Mouse (Mus musculus) thymus, postnatal 25 days (tissue): ENCODE data around the gene Exosc2.

ENCODE experiments used
- DNase-seq: peaks from one replicate; pipeline ENCODE4 v3.0.0; 2022

Exosc2 gene

GRCm38 (mm10) chr2:31670551-31671035 lies at the start of gene Exosc2:
Exosc2 (plus strand) TSS chr2:31670715.
- peak; percentile 91 for DNase-seq

- DNase-seq: no peak
Measured at GRCm38 (mm10) chr2:31633531-31633930, 37.0 kb upstream of the Exosc2 start.

GRCm38 (mm10) chr2:31635281-31636137 lies 35.0 kb upstream of the Exosc2 start:
- no peak for DNase-seq

DNA sequence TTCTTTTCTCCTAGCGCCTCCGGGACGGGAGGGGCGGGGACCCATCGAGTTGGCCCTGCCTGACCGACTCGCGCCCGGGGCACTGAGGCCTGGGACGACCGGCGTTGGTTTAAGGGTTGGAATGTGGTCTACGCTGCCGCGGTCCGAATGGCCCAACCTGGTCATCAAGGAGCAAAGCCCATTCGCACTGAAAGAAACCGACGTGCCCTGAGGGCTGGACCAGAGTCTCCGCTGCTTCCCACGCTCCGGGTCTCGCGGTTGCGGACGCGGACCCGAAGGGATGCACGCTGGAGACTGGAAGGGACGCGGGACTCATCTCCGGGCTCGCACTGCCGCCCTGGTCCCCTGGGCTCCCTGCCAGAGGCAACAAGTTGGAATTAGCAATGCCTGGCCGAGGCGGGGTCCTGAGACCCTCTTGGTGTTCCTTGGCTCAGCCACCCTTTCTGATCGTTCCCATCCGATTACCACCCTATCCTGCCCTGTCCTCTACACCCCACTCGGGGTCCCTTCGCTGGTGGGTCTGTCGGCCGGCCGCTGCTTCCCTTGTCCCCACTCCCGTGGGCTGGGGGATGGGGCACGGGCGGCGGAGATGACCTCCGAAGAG lies 34.3 kb upstream of the Exosc2 start:
- DNase-seq: no peak

DNA sequence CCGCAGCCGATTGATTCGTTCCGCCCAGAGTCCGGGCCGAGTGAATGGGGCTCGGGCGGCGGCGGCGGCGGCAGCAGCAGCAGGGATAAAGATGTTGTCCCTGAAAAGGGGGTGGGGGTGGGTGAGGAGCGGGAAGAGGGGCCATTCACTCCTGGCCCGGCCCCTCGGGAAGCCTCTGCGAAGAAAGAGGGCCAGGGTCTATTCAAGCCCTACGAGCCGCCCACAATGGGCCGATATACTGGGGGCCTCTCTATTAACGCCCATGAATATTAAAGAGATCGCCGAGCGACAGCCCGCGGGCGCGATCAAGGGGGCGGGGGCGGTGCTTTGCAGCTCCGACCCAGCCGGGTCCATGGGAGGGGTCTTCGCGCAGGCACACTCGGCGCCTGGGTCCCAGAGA lies 33.8 kb upstream of the Exosc2 start:
- no peak for DNase-seq

DNA sequence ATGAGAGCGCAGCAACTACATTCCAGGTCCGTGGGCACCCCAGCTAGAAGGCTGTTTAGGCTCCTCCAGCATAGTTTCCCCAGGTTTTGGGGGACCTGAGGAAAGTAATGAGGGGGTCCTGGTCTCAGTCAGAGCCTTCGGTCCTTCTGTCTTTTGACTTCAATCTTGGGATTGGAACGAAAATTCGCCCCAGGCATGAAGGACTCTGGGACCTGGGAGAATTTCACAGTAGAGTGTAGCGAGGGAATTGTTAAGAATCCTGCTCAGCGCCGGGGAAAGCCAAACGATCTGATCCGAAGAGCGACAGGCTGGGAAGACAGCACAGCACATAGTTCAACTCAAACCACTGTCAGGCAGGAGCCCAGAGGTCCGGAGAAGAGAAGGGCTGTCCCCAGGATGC lies 33.2 kb upstream of the Exosc2 start:
- DNase-seq: no peak

- DNase-seq: peak; percentile 29
Measured at GRCm38 (mm10) chr2:31637807-31638206, 32.7 kb upstream of the Exosc2 start.

- no peak for DNase-seq
Measured at GRCm38 (mm10) chr2:31638581-31639465, 31.7 kb upstream of the Exosc2 start.

DNA sequence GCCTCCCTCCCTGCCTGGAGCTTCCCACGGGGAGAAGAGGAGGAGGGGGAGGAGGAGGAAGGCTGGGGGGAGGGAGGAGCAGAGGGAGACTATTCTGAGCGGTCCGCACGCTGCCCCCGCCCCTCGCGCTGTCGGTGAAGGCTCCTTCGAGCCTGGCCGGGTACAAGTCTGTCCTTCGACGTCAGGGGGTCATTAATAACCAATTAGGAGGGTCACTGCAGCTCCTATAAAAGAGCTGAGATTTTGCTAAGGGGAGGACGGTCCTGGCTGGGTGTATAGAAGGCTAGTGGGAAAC lies 31.1 kb upstream of the Exosc2 start:
- no peak for DNase-seq

DNA sequence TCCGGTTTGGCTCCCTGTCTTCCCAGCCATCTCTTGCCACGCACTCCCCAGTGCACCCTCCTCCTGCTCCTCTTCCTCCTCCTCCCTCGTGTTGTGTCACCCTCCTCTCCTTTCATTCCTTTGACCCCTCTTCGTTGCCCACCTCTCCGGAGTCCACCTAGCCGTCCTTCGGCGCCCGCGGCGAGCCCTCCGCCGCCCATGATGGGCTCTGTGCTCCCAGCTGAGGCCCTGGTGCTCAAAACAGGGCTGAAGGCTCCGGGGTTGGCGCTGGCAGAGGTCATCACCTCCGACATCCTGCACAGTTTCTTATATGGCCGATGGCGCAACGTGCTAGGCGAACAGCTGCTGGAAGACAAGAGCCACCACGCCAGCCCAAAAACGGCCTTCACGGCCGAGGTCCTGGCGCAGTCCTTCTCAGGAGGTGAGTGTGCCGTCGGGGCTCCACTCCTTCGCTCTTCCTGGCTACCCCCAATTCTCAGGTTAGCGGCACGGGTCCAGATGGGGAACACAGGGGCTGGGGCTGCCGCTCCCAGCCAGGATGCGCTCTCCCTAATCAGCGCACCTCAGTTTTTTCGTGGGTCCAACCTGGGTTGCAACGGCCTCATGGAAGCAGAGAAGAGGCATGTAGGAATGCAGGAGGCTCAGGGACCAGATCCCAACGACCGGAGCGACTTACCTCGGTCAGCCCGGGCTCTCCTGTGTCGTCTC lies 30.5 kb upstream of the Exosc2 start, which contains the start of gene Prdm12:
TSS of gene Prdm12 (plus strand) at position 137 of the 708 bp plus-strand sequence.
- DNase-seq: no peak

DNA sequence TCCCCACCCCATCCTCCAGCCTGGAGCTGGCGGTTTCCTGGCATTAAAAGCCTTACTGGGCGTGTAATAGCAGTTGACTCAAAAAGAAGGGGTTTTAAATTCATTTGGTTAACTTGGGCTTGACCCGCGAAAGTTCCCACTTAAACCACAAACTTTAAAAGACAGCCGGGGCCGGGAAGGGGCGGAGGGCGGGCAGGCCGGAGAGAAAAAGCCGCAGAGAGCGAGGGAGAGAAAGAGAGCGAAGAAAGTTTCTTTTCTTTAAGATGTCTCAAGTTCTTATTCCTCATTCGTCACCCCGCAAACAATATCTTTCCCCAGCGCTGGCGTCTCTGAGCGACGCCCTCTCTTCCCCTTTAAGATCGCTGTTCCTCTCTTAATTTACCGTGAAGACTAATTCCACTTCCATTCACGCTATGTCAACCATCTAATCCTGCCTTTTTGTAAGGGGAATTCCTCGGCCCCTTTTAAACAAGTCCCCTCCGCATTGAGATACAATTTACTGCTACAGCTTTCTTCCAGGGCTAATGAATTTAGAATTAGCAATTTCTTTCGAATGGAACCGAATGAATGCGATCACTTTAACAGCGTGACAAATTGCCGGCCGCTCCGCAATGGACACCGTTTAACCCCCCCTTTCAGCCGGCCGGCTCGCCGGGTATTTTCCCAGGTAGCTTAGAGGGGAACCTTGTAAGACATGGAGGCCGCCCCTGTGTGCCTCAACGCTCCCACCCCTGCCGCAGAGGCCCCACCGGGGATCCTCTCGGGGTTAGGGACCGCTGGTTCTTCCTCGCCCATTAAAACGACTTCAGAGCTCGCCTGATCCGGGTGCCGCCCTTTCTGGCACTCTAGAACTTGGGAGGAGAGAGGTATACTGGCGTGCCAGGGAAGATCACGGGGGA lies 29.7 kb upstream of the Exosc2 start:
- no peak for DNase-seq

DNA sequence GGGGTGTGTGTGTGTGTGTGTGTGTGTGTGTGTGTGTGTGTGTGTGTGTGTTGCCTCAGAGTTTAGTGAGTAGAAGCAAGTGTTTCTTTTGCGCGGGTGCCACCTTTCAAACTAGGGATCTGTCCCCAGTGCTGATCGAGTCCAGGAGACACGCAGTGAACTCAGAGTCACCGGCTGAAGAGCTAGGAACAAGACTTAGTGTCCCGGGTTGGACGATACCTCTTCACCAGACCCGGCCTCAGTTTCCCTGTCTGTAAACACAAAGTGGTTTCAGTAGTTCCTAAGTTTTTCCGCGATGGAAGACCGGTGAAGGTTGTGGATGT lies 29.0 kb upstream of the Exosc2 start:
- DNase-seq: no peak

GRCm38 (mm10) chr2:31641929-31642328 lies 28.6 kb upstream of the Exosc2 start:
- no peak for DNase-seq

GRCm38 (mm10) chr2:31653971-31654853 lies 16.3 kb upstream of the Exosc2 start:
- peak; percentile 28 for DNase-seq

DNA sequence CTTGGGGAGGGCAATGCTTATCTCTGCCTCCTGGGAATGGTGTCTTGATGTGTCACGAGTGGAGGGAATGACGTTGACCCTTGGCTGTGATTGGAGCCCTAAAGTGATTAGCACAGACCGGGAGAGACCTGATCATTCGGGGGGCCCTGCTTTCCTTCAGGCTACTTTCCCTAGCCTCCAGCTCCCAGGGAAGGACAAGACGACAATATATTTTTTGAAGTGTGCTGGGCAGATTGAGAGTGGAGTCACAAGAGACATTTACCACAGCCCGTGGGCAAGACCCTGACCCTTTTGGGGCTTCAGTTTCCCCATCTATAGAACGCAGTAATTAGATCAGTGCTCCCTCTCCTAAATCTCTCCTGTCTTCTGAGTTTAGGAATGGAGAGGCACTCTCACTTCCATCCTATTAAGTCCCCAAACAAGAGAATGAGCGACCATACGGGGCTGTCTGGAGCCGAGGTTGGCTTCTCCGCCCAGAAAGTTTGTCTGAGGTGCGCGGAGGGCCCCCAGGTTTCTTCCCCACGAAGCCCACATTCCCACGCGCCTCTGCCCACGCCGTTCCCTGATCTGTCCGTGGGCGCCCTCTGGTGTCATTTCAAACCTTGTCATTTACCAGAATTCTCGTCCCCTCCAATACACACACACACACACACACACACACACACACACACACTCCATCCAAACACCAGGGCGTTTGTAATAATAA lies 15.5 kb upstream of the Exosc2 start:
- peak; percentile 58 for DNase-seq

GRCm38 (mm10) chr2:31656374-31656773 lies 14.1 kb upstream of the Exosc2 start:
- no peak for DNase-seq

GRCm38 (mm10) chr2:31662939-31663803 lies 7.3 kb upstream of the Exosc2 start:
- DNase-seq: no peak

GRCm38 (mm10) chr2:31663804-31664180 lies 6.7 kb upstream of the Exosc2 start:
- DNase-seq: no peak

- DNase-seq: peak; percentile 21
Measured at GRCm38 (mm10) chr2:31667332-31667731, 3.2 kb upstream of the Exosc2 start.
